Mouse (Mus musculus) bone marrow macrophage, adult 2 months (primary cell): ENCODE results near the gene Gp9. TPM values are rescaled to one million over a fixed set of nuclear protein-coding genes. Genes with fewer than 3 reads are reported as not detected.
"Not testable (repeated sequence)": the region's sequence is repeated elsewhere in the genome, so short reads cannot be mapped to it uniquely, and the experiment has no call there.

Source experiments
- H3K27ac ChIP-seq: 2 replicates; pipeline ENCODE4 v1.5.1; 2012; ENCODE audit warnings: low read depth, low read length; ENCODE audit not compliant: insufficient read depth
- H3K4me1 ChIP-seq: 2 replicates; pipeline ENCODE4 v1.6.1; 2012; ENCODE audit warnings: low read length; ENCODE audit not compliant: control insufficient read depth, insufficient read depth
- H3K4me3 ChIP-seq: 2 replicates; pipeline ENCODE4 v1.5.1; 2012; ENCODE audit warnings: mild to moderate bottlenecking, low read length, moderate library complexity; ENCODE audit not compliant: insufficient read depth
- CTCF ChIP-seq: IDR thresholded peaks from 2 replicates; pipeline ENCODE4 v1.5.1; 2012; ENCODE audit warnings: low read depth, mild to moderate bottlenecking, low read length, moderate library complexity
- POLR2A ChIP-seq: IDR thresholded peaks from 2 replicates; pipeline ENCODE4 v1.6.1; 2012; ENCODE audit warnings: mild to moderate bottlenecking, low read depth, low read length, borderline replicate concordance
- polyA plus RNA-seq: library from polyadenylated mRNA; stranded (reverse); fragments of >200 nt; gene quantifications from 2 replicates; pipeline ENCODE4 v1.2.4, GENCODE M21; 2012; ENCODE audit not compliant: missing spikeins, insufficient read depth, insufficient read length

The Gp9 gene
- polyA plus RNA-seq, 1 experiment, result not detected

DNA sequence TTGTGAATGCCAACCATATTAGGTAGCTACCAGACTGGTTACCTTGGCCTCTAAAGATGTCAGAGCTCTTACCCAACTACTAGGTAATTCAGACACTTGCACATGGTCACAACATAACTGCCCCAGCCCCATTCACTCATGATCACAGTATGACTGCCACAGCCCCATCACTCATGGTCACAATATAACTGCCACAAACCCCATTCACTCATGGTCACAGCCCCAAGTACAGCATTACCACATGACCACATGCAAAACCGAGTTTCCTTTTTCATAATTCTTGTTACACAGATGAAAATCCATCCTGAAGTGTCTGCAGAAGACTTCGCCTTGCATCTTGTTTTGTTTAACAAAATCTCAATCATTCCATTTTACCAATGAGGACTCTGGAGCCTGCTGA is 29.8 kb upstream of the Gp9 start:
- H3K4me1 ChIP-seq, result peaks cover 7% of the 10 kb centered on the region
- no peak overlapping the region for H3K27ac ChIP-seq
- H3K4me3 ChIP-seq, result no peak overlapping the region
- TF ChIP-seq CTCF (no peak), POLR2A (no peak)

DNA sequence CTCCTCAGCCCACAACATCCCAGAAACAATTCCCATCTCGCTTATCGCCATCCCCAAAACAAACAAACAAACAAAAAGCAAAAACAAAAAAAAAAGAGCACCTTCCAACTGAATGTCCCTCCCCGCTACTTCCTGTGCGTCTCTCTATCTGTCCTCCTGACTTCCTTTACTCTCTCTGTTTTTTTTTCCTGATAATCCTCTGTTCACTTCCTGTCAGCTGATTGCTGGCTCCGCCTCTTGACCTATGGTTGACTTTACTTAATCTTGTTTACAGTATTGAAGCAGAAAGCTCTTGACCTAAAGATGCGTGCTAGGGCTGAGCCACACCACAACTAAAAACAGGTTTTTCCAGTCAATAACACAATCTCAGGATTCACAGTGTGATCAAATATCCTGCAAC is 29.3 kb upstream of the Gp9 start:
- Histone ChIP-seq H3K27ac (no peak overlapping the region), H3K4me3 (no peak overlapping the region), H3K4me1 (peaks cover 7% of the 10 kb centered on the region; the same call in 1 of the 2 replicates)
- TF ChIP-seq POLR2A (no peak), CTCF (no peak)

DNA sequence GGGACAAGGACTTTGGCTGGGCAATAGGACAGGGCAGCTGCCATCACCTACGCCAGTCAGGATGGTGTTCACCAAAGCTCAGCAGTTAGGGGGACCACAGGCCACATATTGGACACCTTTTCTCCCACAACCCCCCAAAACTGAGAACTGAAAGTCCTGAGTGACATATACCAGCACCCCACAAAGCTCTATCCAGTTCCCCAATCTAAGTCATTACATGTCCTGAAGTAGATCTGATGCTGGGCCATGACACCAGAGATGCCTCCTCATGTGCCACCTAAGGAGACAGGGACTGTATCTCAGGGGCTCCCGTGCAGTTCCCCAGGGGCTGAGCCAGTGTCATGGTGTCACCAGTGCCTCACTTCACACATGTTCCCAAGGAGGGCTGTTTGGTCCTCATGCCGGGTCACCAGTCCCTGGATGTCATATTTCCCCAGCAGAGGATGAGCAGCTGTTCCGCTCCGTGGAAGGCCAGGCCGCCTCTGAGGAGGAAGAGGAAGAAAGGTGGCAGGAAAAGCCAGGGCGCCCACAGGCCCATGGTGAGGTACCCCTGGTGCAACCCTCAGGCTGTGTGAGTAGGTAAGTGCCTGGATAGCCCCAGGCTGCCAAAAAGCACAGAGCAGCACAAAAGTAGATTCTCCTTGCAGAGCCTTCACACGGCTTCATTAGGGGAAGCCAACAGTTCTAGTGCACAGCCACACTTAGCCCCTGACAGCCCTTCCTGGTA is 27.5 kb upstream of the Gp9 start:
- Histone ChIP-seq H3K4me3 (no peak overlapping the region), H3K27ac (no peak overlapping the region), H3K4me1 (peaks cover 5% of the 10 kb centered on the region; the same call in 1 of the 2 replicates)
- TF ChIP-seq POLR2A (no peak), CTCF (no peak)

DNA sequence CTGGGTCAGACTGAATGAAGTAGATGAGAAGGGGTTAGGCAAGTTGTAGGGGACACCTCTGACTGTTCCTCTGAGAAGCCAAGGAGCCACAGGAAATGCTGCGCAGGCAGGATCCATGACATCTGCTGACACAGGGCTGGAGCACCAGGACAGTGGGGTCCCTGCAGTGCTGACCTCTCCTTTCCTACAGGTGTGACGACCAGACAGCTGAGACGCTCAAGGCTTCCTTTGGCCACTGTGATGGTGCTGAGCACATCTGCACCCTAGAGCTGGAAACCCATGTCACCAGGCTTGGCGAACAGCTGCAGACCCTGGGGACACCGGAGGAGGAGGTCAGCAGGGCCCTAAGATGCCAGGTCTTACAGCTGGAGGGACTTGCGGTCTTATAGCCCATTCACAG is 26.3 kb upstream of the Gp9 start:
- H3K4me1 ChIP-seq, result peaks cover 2% of the 10 kb centered on the region; the same call in 1 of the 2 replicates
- no peak for TF ChIP-seq POLR2A
- no peak overlapping the region for H3K27ac ChIP-seq
- no peak overlapping the region for H3K4me3 ChIP-seq

- Histone ChIP-seq H3K4me1 (no peaks in the 10 kb centered on the region), H3K4me3 (no peak overlapping the region)
- TF ChIP-seq POLR2A, result no peak
- TF ChIP-seq CTCF, result no peak
Measured at GRCm38 (mm10) chr6:87755196-87755595, 22.7 kb upstream of the Gp9 start.

GRCm38 (mm10) chr6:87756896-87757295 is 21.0 kb upstream of the Gp9 start:
- H3K27ac ChIP-seq, result no peak overlapping the region
- H3K4me3 ChIP-seq, result no peak overlapping the region
- H3K4me1 ChIP-seq, result no peaks in the 10 kb centered on the region
- TF ChIP-seq POLR2A (no peak), CTCF (no peak)

More at GRCm38 (mm10) chr6:87755196-87755595, 22.7 kb upstream of the Gp9 start:
- H3K27ac ChIP-seq, result no peak overlapping the region

DNA sequence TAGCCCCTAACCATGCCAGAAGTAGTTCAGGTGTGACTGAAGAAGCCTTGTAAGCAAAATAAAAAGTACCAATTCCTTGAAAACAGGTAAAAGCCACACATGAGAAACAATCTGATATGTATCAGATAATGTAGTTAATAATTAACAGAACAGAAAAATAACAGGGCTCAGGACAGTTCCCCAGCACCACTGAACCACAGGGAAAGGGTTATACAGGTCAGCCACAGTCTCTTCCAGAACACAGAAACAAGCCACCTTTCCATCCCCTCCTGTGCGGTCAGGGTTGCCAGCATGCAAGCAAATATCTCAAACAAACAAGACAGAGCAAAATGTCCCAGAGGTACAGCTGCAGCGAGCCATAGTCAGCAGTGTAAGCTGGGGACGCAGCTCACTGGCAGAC is 18.5 kb upstream of the Gp9 start:
- Histone ChIP-seq H3K4me1 (no peaks in the 10 kb centered on the region), H3K4me3 (no peak overlapping the region), H3K27ac (no peak overlapping the region)
- TF ChIP-seq CTCF (no peak), POLR2A (no peak)

- no peak overlapping the region for H3K4me3 ChIP-seq
- no peak overlapping the region for H3K27ac ChIP-seq
- TF ChIP-seq CTCF (no peak), POLR2A (no peak)
Measured at GRCm38 (mm10) chr6:87759850-87760249, 18.0 kb upstream of the Gp9 start.

DNA sequence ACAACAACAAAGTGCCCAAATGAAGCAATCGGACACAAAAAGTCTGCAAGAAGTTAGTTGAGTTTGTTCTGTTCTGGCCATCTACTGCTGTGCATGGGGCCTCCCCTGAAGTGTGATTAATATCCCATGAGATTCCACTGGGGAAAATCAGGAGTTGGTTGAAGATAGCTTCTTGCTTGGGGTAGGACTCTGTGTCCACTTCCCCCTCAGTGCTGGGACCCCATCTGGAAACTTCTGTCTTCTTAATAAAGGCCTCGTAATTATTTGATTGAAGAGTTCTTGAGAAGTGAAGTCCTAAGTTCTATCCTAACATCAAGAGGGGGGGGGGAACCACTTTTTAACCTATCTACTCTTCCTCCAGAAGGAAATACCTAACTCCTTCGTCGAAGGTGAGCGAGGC is 15.7 kb upstream of the Gp9 start:
- TF ChIP-seq POLR2A, result no peak
- TF ChIP-seq CTCF, result no peak
- no peak overlapping the region for H3K27ac ChIP-seq
- no peak overlapping the region for H3K4me3 ChIP-seq
- no peaks in the 10 kb centered on the region for H3K4me1 ChIP-seq

More at GRCm38 (mm10) chr6:87759850-87760249, 18.0 kb upstream of the Gp9 start:
- no peaks in the 10 kb centered on the region for H3K4me1 ChIP-seq

DNA sequence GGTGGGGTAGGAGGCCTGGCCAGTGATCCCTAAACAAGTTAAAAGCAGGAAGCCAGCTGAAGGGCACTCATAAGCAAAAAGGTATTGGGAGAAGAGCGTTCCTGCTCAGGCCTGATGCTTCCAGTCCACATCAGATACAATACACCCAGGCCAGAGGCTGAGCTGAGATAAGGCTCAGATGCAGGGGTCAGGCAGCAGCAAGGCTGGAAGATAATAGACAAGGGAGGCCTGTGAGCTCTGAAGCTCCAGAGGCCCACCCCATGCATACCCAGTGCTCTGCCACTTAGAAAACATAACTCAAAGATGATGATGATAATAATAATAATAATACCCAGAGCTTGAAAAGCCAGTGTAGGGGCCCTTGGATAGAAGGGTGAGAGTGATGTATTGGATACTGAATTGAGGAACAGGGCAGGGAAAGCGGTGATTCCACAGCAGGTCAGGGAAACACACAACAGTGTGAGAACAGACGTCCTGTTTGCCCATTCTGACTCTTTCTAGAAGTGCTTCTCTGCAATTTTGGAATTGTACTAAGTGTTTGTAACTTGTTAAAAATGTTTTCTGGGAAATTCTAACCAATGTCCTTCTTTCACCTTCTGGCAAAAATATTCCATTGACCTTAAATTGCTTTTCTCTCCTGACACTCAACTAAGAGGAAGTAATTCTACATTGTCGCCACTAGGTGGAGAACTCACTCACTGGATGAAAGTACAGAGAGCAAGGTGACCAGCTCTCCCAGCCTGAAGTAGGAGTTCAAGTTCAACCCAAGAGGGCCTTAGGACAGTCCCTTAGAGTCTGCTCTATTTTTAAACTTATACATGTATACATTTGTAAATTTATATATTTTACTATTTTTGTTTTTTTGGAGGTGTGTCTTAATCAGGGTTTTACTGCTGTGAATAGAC is 14.2 kb upstream of the Gp9 start:
- no peak overlapping the region for H3K4me3 ChIP-seq
- H3K4me1 ChIP-seq, result no peaks in the 10 kb centered on the region
- TF ChIP-seq POLR2A, result no peak
- TF ChIP-seq CTCF, result no peak
- H3K27ac ChIP-seq, result no peak overlapping the region

GRCm38 (mm10) chr6:87764296-87764695 is 13.6 kb upstream of the Gp9 start:
- not testable (repeated sequence) for H3K4me3 ChIP-seq, H3K4me1 ChIP-seq, H3K27ac ChIP-seq
